Mouse (Mus musculus): ENCODE results near the gene Trim80.
A peak's percentile ranks its signal among the peaks of the same experiment; 100 is the strongest.

- TF ChIP-seq CTCF (IDR thresholded peaks at IDR 0.05; ENCODE audit: extremely low read depth, insufficient read length, insufficient replicate concordance, low read depth, low read length) = peak; percentile 55; the same call in 1 of the 2 replicates
- TF ChIP-seq POLR2A (IDR thresholded peaks at IDR 0.05; ENCODE audit: low read depth, low read length) = no peak
Observed at GRCm38 (mm10) chr11:115455619-115456018, 15.3 kb downstream of the Trim80 start.

Data from small intestine, adult 2 months (tissue).